Mouse (Mus musculus) skeletal muscle tissue, adult 2 months (tissue): ENCODE results near the gene Hectd4.

Source experiments
- DNase-seq: peaks from one replicate; pipeline ENCODE4 v3.0.0-alpha.2; 2012; ENCODE audit warnings: low read depth, low spot score

The Hectd4 gene

GRCm38 (mm10) chr5:121232789-121233188 lies 12.8 kb downstream of the Hectd4 start:
- no peak for DNase-seq

- DNase-seq, result no peak
Measured at GRCm38 (mm10) chr5:121233726-121234125, 13.7 kb downstream of the Hectd4 start.

- no peak for DNase-seq
Measured at GRCm38 (mm10) chr5:121236171-121236570, 16.2 kb downstream of the Hectd4 start.

GRCm38 (mm10) chr5:121238208-121238607 lies 18.2 kb downstream of the Hectd4 start:
- no peak for DNase-seq

- DNase-seq, result no peak
Measured at GRCm38 (mm10) chr5:121239846-121240245, 19.8 kb downstream of the Hectd4 start.

- no peak for DNase-seq
Measured at GRCm38 (mm10) chr5:121241182-121241581, 21.2 kb downstream of the Hectd4 start.

- DNase-seq, result no peak
Measured at GRCm38 (mm10) chr5:121242261-121242660, 22.2 kb downstream of the Hectd4 start.

- no peak for DNase-seq
Measured at GRCm38 (mm10) chr5:121242701-121243100, 22.7 kb downstream of the Hectd4 start.

GRCm38 (mm10) chr5:121243676-121244364 lies 23.8 kb downstream of the Hectd4 start:
- DNase-seq, result no peak

- DNase-seq, result no peak
Measured at GRCm38 (mm10) chr5:121244365-121244731, 24.3 kb downstream of the Hectd4 start.

GRCm38 (mm10) chr5:121245201-121245600 lies 25.2 kb downstream of the Hectd4 start:
- no peak for DNase-seq

GRCm38 (mm10) chr5:121248766-121249394 lies 28.9 kb downstream of the Hectd4 start:
- no peak for DNase-seq

GRCm38 (mm10) chr5:121249693-121250092 lies 29.7 kb downstream of the Hectd4 start:
- no peak for DNase-seq

GRCm38 (mm10) chr5:121251813-121252212 lies 31.8 kb downstream of the Hectd4 start:
- DNase-seq, result no peak

GRCm38 (mm10) chr5:121253816-121254497 lies 33.9 kb downstream of the Hectd4 start:
- DNase-seq, result no peak

- DNase-seq, result no peak
Measured at GRCm38 (mm10) chr5:121254977-121255376, 35.0 kb downstream of the Hectd4 start.

GRCm38 (mm10) chr5:121261806-121262205 lies 41.8 kb downstream of the Hectd4 start:
- no peak for DNase-seq

- DNase-seq, result no peak
Measured at GRCm38 (mm10) chr5:121262415-121262814, 42.4 kb downstream of the Hectd4 start.

- no peak for DNase-seq
Measured at GRCm38 (mm10) chr5:121264593-121264992, 44.6 kb downstream of the Hectd4 start.

- peak; percentile 38 for DNase-seq
Measured at GRCm38 (mm10) chr5:121266741-121267382, 46.8 kb downstream of the Hectd4 start.

GRCm38 (mm10) chr5:121271046-121271445 lies 51.0 kb downstream of the Hectd4 start:
- DNase-seq, result no peak

- no peak for DNase-seq
Measured at GRCm38 (mm10) chr5:121276808-121277207, 56.8 kb downstream of the Hectd4 start.
